Mouse (Mus musculus) midbrain, postnatal 0 days (tissue): ENCODE results near the gene Noxo1. TPM values are rescaled to one million over a fixed set of nuclear protein-coding genes. Genes with fewer than 3 reads are reported as not detected.

Source experiments
- ATAC-seq: fragments of 200-750 bp; cut with Nextera tagmentation; 2 replicates; pipeline ENCODE4 v1.8.0; 2017; ENCODE audit warnings: moderate number of reproducible peaks, mild to moderate bottlenecking, moderate TSS enrichment, moderate library complexity; ENCODE audit not compliant: low FRiP score
- DNase-seq: peaks from one replicate; pipeline ENCODE4 v3.0.0-alpha.2; 2015; ENCODE audit warnings: low spot score
- H3K27ac ChIP-seq: fragments of 300-500 bp; sonication (generic); 2 replicates; pipeline ENCODE4 v1.5.1; 2014; ENCODE audit warnings: low read depth, mild to moderate bottlenecking, low read length, mixed read lengths
- H3K27me3 ChIP-seq: fragments of 300-500 bp; sonication (generic); 2 replicates; pipeline ENCODE4 v1.6.1; 2014; ENCODE audit warnings: low read length, control low read depth, mixed read lengths; ENCODE audit not compliant: insufficient read depth
- H3K36me3 ChIP-seq: fragments of 300-500 bp; sonication (generic); 2 replicates; pipeline ENCODE4 v1.6.1; 2014; ENCODE audit warnings: low read length, control low read depth, mixed read lengths; ENCODE audit not compliant: insufficient read depth
- H3K4me1 ChIP-seq: fragments of 300-500 bp; sonication (generic); 2 replicates; pipeline ENCODE4 v1.6.1; 2014; ENCODE audit warnings: mild to moderate bottlenecking, control low read depth, antibody characterized with exemption, low read length, mixed read lengths; ENCODE audit not compliant: insufficient read depth
- H3K4me2 ChIP-seq: fragments of 300-500 bp; sonication (generic); 2 replicates; pipeline ENCODE4 v1.6.1; 2014; ENCODE audit warnings: low read depth, mild to moderate bottlenecking, low read length, mixed read lengths; ENCODE audit not compliant: poor library complexity, severe bottlenecking
- H3K4me3 ChIP-seq: fragments of 300-500 bp; sonication (generic); 2 replicates; pipeline ENCODE4 v1.5.1; 2014; ENCODE audit warnings: low read depth, mild to moderate bottlenecking, low read length, moderate library complexity
- H3K9ac ChIP-seq: fragments of 300-500 bp; sonication (generic); replicated peaks from 2 replicates; pipeline ENCODE4 v1.6.1; 2014; ENCODE audit warnings: mild to moderate bottlenecking, low read length, moderate library complexity, mixed read lengths; ENCODE audit not compliant: poor library complexity, severe bottlenecking
- H3K9me3 ChIP-seq: fragments of 300-500 bp; sonication (generic); 2 replicates; pipeline ENCODE4 v1.6.1; 2016; ENCODE audit warnings: low read length, control low read depth
- CTCF ChIP-seq: IDR thresholded peaks from 2 replicates; pipeline ENCODE4 v1.5.1; 2016; ENCODE audit warnings: antibody characterized with exemption, mild to moderate bottlenecking
- WGBS: fragments of 180-500 bp; shearing (Covaris S2); extraction: QIAGEN DNeasy Blood & Tissue Kit; methylation state at CpG from one replicate; pipeline ENCODE4 v1.1.7; 2014; 5-methylcytosine and 5-hydroxymethylcytosine counted together
- polyA plus RNA-seq: library from polyadenylated mRNA; unstranded; fragments of >200 nt; fragmentation: Nextera tagmentation; extraction: Ambion mirVana; gene quantifications from 2 replicates; pipeline ENCODE4 v1.2.1, GENCODE M21; 2015
- total RNA-seq: library from RNA; depleted of rRNA; stranded (reverse); fragments of >200 nt; gene quantifications from 2 replicates; pipeline ENCODE4 v1.2.3, GENCODE M21; 2014; rRNA removed

The Noxo1 gene
- total and polyA plus RNA-seq, 2 experiments from 2014 or later: 1.9 to 11.1 TPM

DNA sequence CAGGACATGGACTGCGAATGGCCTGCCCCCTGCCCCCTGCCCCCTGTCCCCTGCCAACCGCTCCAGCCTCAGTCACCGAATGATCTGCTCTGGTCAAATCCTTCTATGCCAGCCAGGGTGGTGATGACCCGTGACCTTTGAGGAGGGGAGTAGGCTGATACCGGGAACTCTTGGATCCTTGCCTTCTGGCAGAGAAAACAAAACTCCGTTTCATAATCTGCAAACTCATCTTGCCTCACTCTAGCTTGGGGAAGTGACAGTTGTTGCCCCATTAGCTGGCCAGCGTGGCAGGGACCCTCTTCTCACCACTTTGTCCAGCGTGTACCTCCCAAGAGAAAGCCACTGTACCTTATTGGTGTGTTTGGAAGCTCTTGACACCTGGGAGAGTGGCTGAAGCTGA is 46.3 kb downstream of the Noxo1 start:
- H3K27ac ChIP-seq: no peak overlapping the region
- no peak overlapping the region for H3K9ac ChIP-seq
- no peak overlapping the region for H3K4me3 ChIP-seq
- no peak for DNase-seq
- no peaks in the 10 kb centered on the region for H3K9me3 ChIP-seq
- no peak overlapping the region for H3K4me2 ChIP-seq
- ATAC-seq: no peak
- 81% methylated on average over 8 of the region's 8 CpGs for WGBS
- H3K36me3 ChIP-seq: 0 out of 2 replicates have a peak, but pooled peaks cover 3% of the 10 kb centered on the region
- no peaks in the 10 kb centered on the region for H3K4me1 ChIP-seq
- no peaks in the 10 kb centered on the region for H3K27me3 ChIP-seq
- no peak for TF ChIP-seq CTCF

DNA sequence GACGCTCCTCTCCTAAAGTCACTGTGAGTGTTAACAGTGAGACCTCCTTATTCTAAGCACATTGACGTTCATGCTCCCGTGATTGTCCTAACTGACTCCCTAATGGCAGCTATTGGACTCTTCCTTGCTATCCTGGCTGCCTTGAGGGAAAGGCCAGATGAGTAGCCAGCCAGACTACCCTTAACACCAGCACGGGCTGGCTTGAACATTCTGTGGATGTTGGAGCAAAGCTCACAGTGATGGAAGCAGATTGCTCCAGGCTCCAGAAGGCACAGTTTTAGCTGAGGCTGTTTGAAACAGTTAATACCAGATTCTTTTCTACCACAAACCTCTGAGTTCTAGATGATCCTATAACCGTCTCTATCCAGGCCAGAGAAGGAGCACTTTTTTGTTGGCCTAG is 47.9 kb downstream of the Noxo1 start:
- ATAC-seq: no peak
- Histone ChIP-seq H3K4me2 (no peak overlapping the region), H3K27ac (no peak overlapping the region), H3K36me3 (0 out of 2 replicates have a peak, but pooled peaks cover 3% of the 10 kb centered on the region), H3K27me3 (no peaks in the 10 kb centered on the region), H3K4me3 (no peak overlapping the region), H3K4me1 (no peaks in the 10 kb centered on the region), H3K9me3 (no peaks in the 10 kb centered on the region), H3K9ac (no peak overlapping the region)
- no peak for DNase-seq
- 76% methylated on average over 5 of the region's 5 CpGs for WGBS
- no peak for TF ChIP-seq CTCF

DNA sequence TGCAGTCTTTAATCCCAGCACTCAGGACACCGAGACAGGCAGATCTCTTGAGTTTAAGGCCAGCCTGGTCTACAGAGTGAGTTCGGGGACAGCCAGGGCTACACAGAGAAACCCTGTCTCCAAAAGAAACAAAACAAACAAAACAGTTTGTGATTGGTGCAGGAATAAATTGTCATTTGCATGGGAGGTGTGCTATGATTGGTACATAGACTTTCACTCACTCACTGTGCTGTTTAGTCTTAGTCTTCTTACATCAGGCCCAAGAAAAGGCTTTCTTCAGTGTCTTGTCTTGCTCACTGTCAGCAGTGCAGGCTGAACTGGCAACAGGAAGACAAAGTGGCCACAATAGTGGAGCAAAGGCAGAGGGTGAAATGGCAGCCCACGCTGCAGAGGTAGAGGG is 48.3 kb downstream of the Noxo1 start:
- H3K27ac ChIP-seq: no peak overlapping the region
- H3K9ac ChIP-seq: no peak overlapping the region
- 0 out of 2 replicates have a peak, but pooled peaks cover 3% of the 10 kb centered on the region for H3K36me3 ChIP-seq
- ATAC-seq (no peak), DNase-seq (no peak)
- no peak for TF ChIP-seq CTCF
- no peaks in the 10 kb centered on the region for H3K9me3 ChIP-seq
- H3K4me2 ChIP-seq: no peak overlapping the region
- no peak overlapping the region for H3K4me3 ChIP-seq
- 76% methylated on average over 3 of the region's 3 CpGs for WGBS
- no peaks in the 10 kb centered on the region for H3K4me1 ChIP-seq
- H3K27me3 ChIP-seq: no peaks in the 10 kb centered on the region

DNA sequence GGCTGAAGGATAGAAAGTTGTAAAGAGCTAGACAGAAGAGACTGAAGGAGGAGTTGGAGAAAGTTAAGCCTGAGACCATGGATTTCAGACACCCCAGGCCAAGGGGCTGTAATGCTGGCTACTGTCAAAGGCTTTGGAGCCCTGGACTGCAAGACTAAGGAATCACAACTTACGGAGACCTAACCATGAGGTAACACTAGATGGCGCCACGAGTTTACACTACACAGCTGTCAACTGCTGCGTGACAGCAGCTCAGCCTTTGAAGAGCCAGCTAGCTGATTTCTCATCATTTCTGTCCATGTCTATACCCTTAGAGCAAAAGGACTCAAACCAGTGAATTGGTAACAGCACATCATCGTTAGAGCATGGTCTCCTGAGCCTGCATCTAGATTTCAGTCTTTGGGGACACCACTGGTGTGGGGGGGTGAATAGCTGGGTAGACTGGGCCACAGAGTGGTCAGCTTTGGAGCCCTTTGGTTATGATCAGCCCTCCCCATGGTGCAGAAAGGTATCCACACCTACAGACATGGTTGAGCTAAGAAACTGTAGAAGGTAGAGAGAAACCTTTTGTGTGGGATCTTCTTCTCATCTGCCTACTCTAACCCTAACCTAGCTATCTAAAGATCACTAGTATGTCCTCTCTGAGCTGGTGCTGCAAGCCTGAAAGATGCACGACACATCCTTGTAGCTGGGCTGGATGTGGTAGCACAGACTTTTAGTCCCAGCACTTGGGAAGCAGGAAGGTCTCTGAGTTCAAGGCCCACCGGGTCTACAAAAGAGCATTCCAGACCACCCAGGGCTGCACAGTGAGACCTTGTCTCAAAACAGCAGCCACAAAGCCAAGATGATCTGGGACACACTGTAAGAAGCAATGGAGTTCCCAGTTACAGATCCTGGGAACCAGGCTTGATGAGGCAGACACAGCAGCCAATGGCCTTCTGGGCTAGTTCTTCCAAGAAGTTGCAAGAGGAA is 49.8 kb downstream of the Noxo1 start:
- 0 out of 2 replicates have a peak, but pooled peaks cover 3% of the 10 kb centered on the region for H3K36me3 ChIP-seq
- H3K27ac ChIP-seq: no peak overlapping the region; the same call in 1 of the 2 replicates
- peak; percentile 73 for ATAC-seq
- no peak overlapping the region for H3K4me3 ChIP-seq
- H3K9me3 ChIP-seq: no peaks in the 10 kb centered on the region
- whole genome bisulfite sequencing: 20% methylated on average over 7 of the region's 7 CpGs
- peaks cover 10% of the 10 kb centered on the region for H3K27me3 ChIP-seq
- no peak overlapping the region for H3K4me2 ChIP-seq
- H3K9ac ChIP-seq: no peak overlapping the region
- peak; percentile 95 for TF ChIP-seq CTCF
- DNase-seq: peak; percentile 95
- H3K4me1 ChIP-seq: no peaks in the 10 kb centered on the region

DNA sequence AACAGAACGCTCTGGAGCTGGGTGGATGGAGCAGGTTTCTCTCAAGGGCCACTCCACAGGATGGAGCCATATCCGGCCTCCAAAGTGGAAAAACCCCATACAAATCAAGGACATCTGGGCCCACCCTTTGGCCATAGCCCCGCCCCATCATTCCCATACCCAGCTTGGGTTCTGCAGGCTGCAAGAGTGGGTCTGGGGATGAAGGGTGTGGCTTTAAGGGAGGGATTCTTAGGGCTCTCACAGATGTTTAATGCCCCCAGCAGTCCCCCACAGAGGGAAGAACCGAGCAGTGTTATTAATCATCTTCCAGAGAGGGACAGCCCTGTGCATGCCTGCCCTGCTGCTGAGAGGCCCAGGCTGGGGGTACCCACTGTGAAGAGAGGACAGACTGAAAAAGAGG is 51.0 kb downstream of the Noxo1 start:
- Histone ChIP-seq H3K36me3 (0 out of 2 replicates have a peak, but pooled peaks cover 3% of the 10 kb centered on the region), H3K27me3 (peaks cover 21% of the 10 kb centered on the region), H3K27ac (no peak overlapping the region), H3K9me3 (no peaks in the 10 kb centered on the region), H3K4me3 (no peak overlapping the region), H3K4me1 (no peaks in the 10 kb centered on the region), H3K4me2 (no peak overlapping the region), H3K9ac (no peak overlapping the region)
- 40% methylated on average over 4 of the region's 4 CpGs for WGBS
- no peak for TF ChIP-seq CTCF
- ATAC-seq: no peak
- DNase-seq: no peak

Other genes with a start within 250 kb of the Noxo1 start
Only the 30 nearest of the 32 such genes appear.
- 49.6 and 50.1 TPM in 2 replicates for gene Pgp, start 225.8 kb upstream of the Noxo1 start, total RNA-seq
- 86.8 and 88.7 TPM in 2 replicates for gene Pgp, start 225.8 kb upstream of the Noxo1 start, polyA plus RNA-seq
- gene Bricd5, start 222.3 kb upstream of the Noxo1 start, total RNA-seq: 0.57 TPM in 1 of 2 replicates, not detected in the other
- gene Bricd5, start 222.3 kb upstream of the Noxo1 start, polyA plus RNA-seq: 0.83 and 0.95 TPM in 2 replicates
- 51.8 and 60.8 TPM in 2 replicates for gene Mlst8, start 217.2 kb upstream of the Noxo1 start, total RNA-seq
- 28.4 and 29.5 TPM in 2 replicates for gene Mlst8, start 217.2 kb upstream of the Noxo1 start, polyA plus RNA-seq
- 151 and 153 TPM in 2 replicates for gene Caskin1, start 207.6 kb upstream of the Noxo1 start, total RNA-seq
- 43.9 and 47.5 TPM in 2 replicates for gene Caskin1, start 207.6 kb upstream of the Noxo1 start, polyA plus RNA-seq
- 175 and 179 TPM in 2 replicates for gene Traf7, start 168.3 kb upstream of the Noxo1 start, total RNA-seq
- gene Traf7, start 168.3 kb upstream of the Noxo1 start, polyA plus RNA-seq: 71.4 and 73.6 TPM in 2 replicates
- gene Rab26, start 162.0 kb upstream of the Noxo1 start, total RNA-seq: 4.4 and 7.6 TPM in 2 replicates
- 15.5 and 17.7 TPM in 2 replicates for gene Rab26, start 162.0 kb upstream of the Noxo1 start, polyA plus RNA-seq
- 73.6 and 84.3 TPM in 2 replicates for gene Pkd1, start 146.4 kb upstream of the Noxo1 start, total RNA-seq
- 13.6 and 14.5 TPM in 2 replicates for gene Pkd1, start 146.4 kb upstream of the Noxo1 start, polyA plus RNA-seq
- 106 and 114 TPM in 2 replicates for gene Tsc2, start 63.6 kb upstream of the Noxo1 start, total RNA-seq
- 56.6 and 61.7 TPM in 2 replicates for gene Tsc2, start 63.6 kb upstream of the Noxo1 start, polyA plus RNA-seq
- gene Nthl1, start 63.6 kb upstream of the Noxo1 start, total RNA-seq: 4.5 and 6.2 TPM in 2 replicates
- 6.0 and 7.2 TPM in 2 replicates for gene Nthl1, start 63.6 kb upstream of the Noxo1 start, polyA plus RNA-seq
- gene Slc9a3r2, start 45.9 kb upstream of the Noxo1 start, total RNA-seq: 61.7 and 62.8 TPM in 2 replicates
- gene Slc9a3r2, start 45.9 kb upstream of the Noxo1 start, polyA plus RNA-seq: 52.1 and 52.7 TPM in 2 replicates
- gene Npw, start 37.8 kb upstream of the Noxo1 start, total RNA-seq: not detected in 2 replicates
- gene Npw, start 37.8 kb upstream of the Noxo1 start, polyA plus RNA-seq: 0.59 and 0.86 TPM in 2 replicates
- 36.4 and 40.0 TPM in 2 replicates for gene Zfp598, start 26.5 kb upstream of the Noxo1 start, total RNA-seq
- gene Zfp598, start 26.5 kb upstream of the Noxo1 start, polyA plus RNA-seq: 15.7 and 16.4 TPM in 2 replicates
- 330 and 376 TPM in 2 replicates for gene Syngr3, start 6.3 kb upstream of the Noxo1 start, total RNA-seq
- 334 and 375 TPM in 2 replicates for gene Syngr3, start 6.3 kb upstream of the Noxo1 start, polyA plus RNA-seq
- 28.0 and 44.3 TPM in 2 replicates for gene Gfer, start 78 bp upstream of the Noxo1 start, total RNA-seq
- gene Gfer, start 78 bp upstream of the Noxo1 start, polyA plus RNA-seq: 36.7 and 39.4 TPM in 2 replicates
- gene Tbl3, start 11.4 kb downstream of the Noxo1 start, total RNA-seq: 44.0 and 56.4 TPM in 2 replicates
- 38.2 and 46.7 TPM in 2 replicates for gene Tbl3, start 11.4 kb downstream of the Noxo1 start, polyA plus RNA-seq
- gene Rnf151, start 21.8 kb downstream of the Noxo1 start, total RNA-seq: not detected in 2 replicates
- not detected in 2 replicates for gene Rnf151, start 21.8 kb downstream of the Noxo1 start, polyA plus RNA-seq
- gene Rps2, start 21.9 kb downstream of the Noxo1 start, total RNA-seq: 2,209 and 2,389 TPM in 2 replicates
- gene Rps2, start 21.9 kb downstream of the Noxo1 start, polyA plus RNA-seq: 749 and 802 TPM in 2 replicates
- 150 and 170 TPM in 2 replicates for gene Ndufb10, start 28.2 kb downstream of the Noxo1 start, total RNA-seq
- gene Ndufb10, start 28.2 kb downstream of the Noxo1 start, polyA plus RNA-seq: 344 and 349 TPM in 2 replicates
- gene Rpl3l, start 31.6 kb downstream of the Noxo1 start, total RNA-seq: not detected in 2 replicates
- 0.21 and 0.37 TPM in 2 replicates for gene Rpl3l, start 31.6 kb downstream of the Noxo1 start, polyA plus RNA-seq
- gene Msrb1, start 40.4 kb downstream of the Noxo1 start, total RNA-seq: 9.6 and 14.1 TPM in 2 replicates
- 20.6 and 22.6 TPM in 2 replicates for gene Msrb1, start 40.4 kb downstream of the Noxo1 start, polyA plus RNA-seq
- gene Hs3st6, start 56.8 kb downstream of the Noxo1 start, total RNA-seq: 0.49 TPM in 1 of 2 replicates, not detected in the other
- 0.22 and 0.50 TPM in 2 replicates for gene Hs3st6, start 56.8 kb downstream of the Noxo1 start, polyA plus RNA-seq
- not detected in 2 replicates for gene Meiob, start 108.1 kb downstream of the Noxo1 start, total RNA-seq
- 0.12 TPM in 1 of 2 replicates, not detected in the other for gene Meiob, start 108.1 kb downstream of the Noxo1 start, polyA plus RNA-seq
- gene Hagh, start 143.9 kb downstream of the Noxo1 start, total RNA-seq: 73.6 and 119 TPM in 2 replicates
- 74.0 and 79.5 TPM in 2 replicates for gene Hagh, start 143.9 kb downstream of the Noxo1 start, polyA plus RNA-seq
- gene Fahd1, start 154.1 kb downstream of the Noxo1 start, total RNA-seq: 11.7 and 14.0 TPM in 2 replicates
- gene Fahd1, start 154.1 kb downstream of the Noxo1 start, polyA plus RNA-seq: 18.2 and 20.8 TPM in 2 replicates
- 0.28 TPM in 1 of 2 replicates, not detected in the other for gene Igfals, start 169.8 kb downstream of the Noxo1 start, total RNA-seq
- 0.31 TPM in 1 of 2 replicates, not detected in the other for gene Igfals, start 169.8 kb downstream of the Noxo1 start, polyA plus RNA-seq
- gene Nubp2, start 190.1 kb downstream of the Noxo1 start, total RNA-seq: 39.6 and 60.2 TPM in 2 replicates
- gene Nubp2, start 190.1 kb downstream of the Noxo1 start, polyA plus RNA-seq: 55.8 and 63.9 TPM in 2 replicates
- gene Spsb3, start 190.4 kb downstream of the Noxo1 start, total RNA-seq: 87.5 and 105 TPM in 2 replicates
- gene Spsb3, start 190.4 kb downstream of the Noxo1 start, polyA plus RNA-seq: 100 and 110 TPM in 2 replicates
- gene Eme2, start 198.9 kb downstream of the Noxo1 start, total RNA-seq: 29.7 and 31.7 TPM in 2 replicates
- gene Eme2, start 198.9 kb downstream of the Noxo1 start, polyA plus RNA-seq: 20.2 and 22.5 TPM in 2 replicates
- 43.8 and 46.1 TPM in 2 replicates for gene Mrps34, start 198.9 kb downstream of the Noxo1 start, total RNA-seq
- 128 and 131 TPM in 2 replicates for gene Mrps34, start 198.9 kb downstream of the Noxo1 start, polyA plus RNA-seq
- gene Nme3, start 200.3 kb downstream of the Noxo1 start, total RNA-seq: 54.4 and 65.3 TPM in 2 replicates
- gene Nme3, start 200.3 kb downstream of the Noxo1 start, polyA plus RNA-seq: 98.3 and 105 TPM in 2 replicates